ENCODE assay signal across 18 mouse cellular contexts in the genomic region with DNA sequence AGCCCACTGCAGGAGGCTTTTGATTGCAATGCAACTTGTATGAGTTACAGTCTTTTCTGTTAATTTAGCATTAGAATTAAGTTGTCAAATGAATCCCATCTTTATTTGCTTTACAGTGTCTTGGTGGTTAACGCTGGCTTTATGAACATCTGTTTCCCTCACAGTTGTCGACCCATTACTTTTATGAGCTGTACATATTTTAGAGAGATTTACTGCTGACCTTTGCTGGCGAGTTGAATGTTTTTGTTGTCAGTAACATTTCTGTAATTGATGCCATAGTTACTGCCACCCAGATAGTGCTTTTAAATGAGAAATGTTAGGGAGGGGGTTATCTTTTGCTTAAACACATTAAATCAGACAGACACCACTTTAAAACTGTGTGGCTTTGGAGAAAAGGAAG.
"Had no signal": no experiment of that assay in that cellular context is flagged by ENCODE, and none has a peak within 500 bp of the region (broad histone marks: within the 10 kb centered on the region; RNA-seq: fewer than 3 reads in every experiment).

No protein-coding gene starts in this region.

- H3K4me2 ChIP-seq: kidney, embryonic 15.5 days; liver, embryonic 13.5 days; midbrain, embryonic 12.5 days; neural tube, embryonic 13.5 days; stomach, embryonic 15.5 days had no signal

- H3K36me3 ChIP-seq: kidney, embryonic 15.5 days; liver, embryonic 13.5 days; midbrain, embryonic 12.5 days; neural tube, embryonic 13.5 days; stomach, embryonic 15.5 days had no signal

- H3K27ac ChIP-seq: kidney, embryonic 15.5 days; left cerebral cortex, adult 2 months; liver, embryonic 13.5 days; midbrain, embryonic 12.5 days; neural tube, embryonic 13.5 days; stomach, embryonic 15.5 days had no signal

- H3K27me3 ChIP-seq: liver, embryonic 13.5 days; midbrain, embryonic 12.5 days; neural tube, embryonic 13.5 days; stomach, embryonic 15.5 days had no signal

- ATAC-seq: intestine, embryonic 16.5 days; midbrain, embryonic 16.5 days had no signal

- H3K9ac ChIP-seq: kidney, embryonic 15.5 days; liver, embryonic 13.5 days; midbrain, embryonic 12.5 days; neural tube, embryonic 13.5 days; stomach, embryonic 15.5 days had no signal

- H3K4me3 ChIP-seq: kidney, embryonic 15.5 days; left cerebral cortex, adult 2 months; liver, embryonic 13.5 days; midbrain, embryonic 12.5 days; myocyte; neural tube, embryonic 13.5 days; stomach, embryonic 15.5 days had no signal

- DNase-seq: kidney, adult 2 months; layer of hippocampus, postnatal 36 days; liver, embryonic 13.5 days; lung, adult 2 months; lung, postnatal 14 days; lung, postnatal 4 days; retina, postnatal 1 day; right cerebral cortex, postnatal 25 days; spleen, adult 18-20 months; thymus, postnatal 36 days had no signal

- H3K9me3 ChIP-seq: kidney, embryonic 15.5 days; liver, embryonic 13.5 days; midbrain, embryonic 12.5 days; neural tube, embryonic 13.5 days; stomach, embryonic 15.5 days had no signal

- H3K4me1 ChIP-seq: liver, embryonic 13.5 days; midbrain, embryonic 12.5 days; neural tube, embryonic 13.5 days; stomach, embryonic 15.5 days had no signal
